Mouse (Mus musculus) common myeloid progenitor, adult 5-6 weeks (primary cell): ENCODE measurements at regions not wholly inside any gene's neighbourhood (a gene's known extent, or its start where the extent isn't known, plus 50 kb on each side); places are given as distances from the start of the nearest gene placed in this dataset.

ENCODE experiments used
- ATAC-seq: replicated peaks from 2 replicates; pipeline ENCODE4 v1.8.0; 2016; ENCODE audit warnings: low read depth, mild to moderate bottlenecking, moderate TSS enrichment, inconsistent platforms; ENCODE audit not compliant: poor library complexity, severe bottlenecking

GRCm38 (mm10) chr9:49898947-49899346, 100.2 kb upstream of the Ncam1 start:
- ATAC-seq, result no peak

DNA sequence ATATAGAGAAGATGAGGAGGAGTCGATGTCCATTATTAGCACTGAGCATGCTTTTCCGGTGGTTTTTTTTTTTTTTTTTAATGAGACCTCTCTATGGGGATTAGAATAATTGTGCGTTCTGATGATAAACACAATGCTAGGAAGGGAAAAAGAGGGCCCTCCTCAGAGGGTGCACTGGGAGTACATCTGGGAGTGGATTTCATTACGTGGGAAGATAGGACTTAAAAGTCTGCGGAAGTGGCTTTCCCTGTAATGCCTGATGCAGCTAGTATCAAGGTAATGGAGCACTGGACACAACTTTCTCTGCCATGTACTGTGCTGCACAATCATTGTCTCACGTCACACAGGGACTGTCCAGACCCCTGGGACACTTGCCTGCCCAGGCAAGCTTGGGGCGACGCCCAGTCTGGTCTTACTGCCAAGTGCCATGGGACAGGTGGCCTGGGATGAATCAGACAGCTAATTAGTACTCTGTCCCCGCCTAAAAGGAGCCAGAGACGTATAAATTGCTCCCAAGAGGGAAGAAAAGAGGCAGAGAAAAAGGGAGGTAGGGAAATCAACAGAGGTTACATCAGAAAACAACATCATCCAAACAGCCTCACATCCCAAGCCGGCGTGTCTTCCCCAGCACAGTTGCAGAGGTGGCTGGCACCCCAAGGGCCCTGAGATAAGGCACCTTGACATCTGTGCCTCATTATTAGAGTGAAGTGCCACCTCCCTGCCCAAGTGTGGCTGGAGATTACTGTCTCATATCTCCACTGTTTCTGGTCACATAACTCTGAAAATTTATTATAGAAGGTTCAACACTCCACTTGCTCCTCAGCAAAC, 86.0 kb upstream of the Ncam1 start:
- no peak for ATAC-seq

GRCm38 (mm10) chr9:49879361-49880128, 80.8 kb upstream of the Ncam1 start:
- no peak for ATAC-seq

- no peak for ATAC-seq
Observed at GRCm38 (mm10) chr9:49874881-49875280, 76.2 kb upstream of the Ncam1 start.

DNA sequence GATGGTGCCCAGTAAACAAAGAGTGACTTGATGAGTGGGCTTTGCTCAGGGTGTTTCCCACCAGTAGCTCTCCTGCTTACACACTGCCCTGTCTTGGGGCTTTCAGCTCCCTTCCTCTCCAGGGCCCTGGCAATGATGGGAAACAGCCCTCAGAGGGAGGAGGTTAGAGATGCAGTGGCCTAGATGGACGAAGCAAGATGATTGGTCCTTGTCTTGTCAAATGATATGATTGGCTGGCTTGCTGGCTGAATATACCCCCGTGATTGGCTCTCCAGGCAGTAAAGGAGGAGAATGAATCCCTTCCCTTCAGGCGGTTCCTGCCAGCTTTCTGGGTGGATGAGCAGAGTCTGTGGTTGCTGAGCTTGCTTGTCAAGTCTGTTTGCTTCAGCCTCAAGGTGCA, 74.8 kb upstream of the Ncam1 start:
- no peak for ATAC-seq

DNA sequence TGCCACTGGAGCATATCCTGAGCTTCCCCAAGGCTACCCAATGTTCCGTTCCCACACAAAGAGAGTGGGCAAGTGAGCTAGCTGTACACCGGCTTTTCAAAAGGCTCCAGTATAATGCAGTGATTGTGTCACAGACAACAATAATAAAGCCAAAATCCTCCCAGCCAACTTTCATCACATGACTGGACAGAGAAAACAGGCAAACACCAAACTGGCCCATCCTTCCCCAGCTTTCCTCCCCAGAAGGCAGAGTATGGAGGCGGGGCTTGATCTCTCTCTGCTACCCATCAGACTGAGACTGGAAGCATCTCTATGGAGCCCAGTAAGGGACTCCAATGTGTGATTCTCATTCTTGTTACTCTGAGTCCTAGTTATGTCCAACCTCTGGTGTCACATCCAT, 52.8 kb upstream of the Ncam1 start:
- no peak for ATAC-seq

DNA sequence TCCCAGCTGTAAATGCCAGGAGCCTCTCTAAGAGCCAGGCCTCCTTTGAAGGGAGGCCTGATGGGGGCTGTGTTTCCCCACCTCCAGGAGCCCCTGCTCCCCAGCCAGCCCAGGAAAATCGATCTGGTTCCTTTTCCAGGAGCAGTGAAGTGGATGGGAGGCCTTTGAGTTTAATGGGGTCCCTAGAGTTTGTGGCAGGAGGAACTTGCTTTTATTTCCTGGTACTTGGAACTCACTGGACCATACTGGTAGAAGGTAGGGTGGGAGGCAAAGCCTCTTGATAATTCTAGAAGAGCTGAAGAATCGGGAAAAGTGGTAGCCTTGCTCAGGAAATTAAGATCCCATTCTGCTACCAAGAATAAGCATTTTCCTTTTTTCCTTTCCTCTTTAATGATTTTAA, 50.7 kb upstream of the Ncam1 start:
- ATAC-seq, result no peak

DNA sequence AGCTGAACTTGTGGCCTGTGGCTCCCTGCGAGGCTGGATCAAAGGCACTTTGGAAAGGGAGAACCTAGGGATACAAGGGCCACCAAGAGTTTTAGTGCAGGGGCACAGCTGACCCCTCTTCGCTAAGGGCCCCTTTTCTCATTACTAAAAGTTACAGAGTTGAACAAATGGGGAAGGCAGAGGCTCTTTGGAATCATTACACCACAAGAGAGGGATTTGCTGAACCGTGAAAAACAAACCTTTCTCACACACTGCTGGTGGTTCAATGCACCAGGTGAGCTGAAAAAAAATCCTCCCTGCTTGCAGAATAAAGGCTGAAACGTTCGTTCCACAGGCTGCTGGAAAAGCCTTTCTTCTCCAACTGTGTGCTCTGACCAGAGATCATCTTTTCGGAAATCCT, 50.2 kb upstream of the Ncam1 start:
- ATAC-seq, result no peak
